Mouse (Mus musculus): Measurements from ENCODE around the gene Ctxn1.
A peak's percentile ranks its signal among the peaks of the same experiment; 100 is the strongest.
"Not testable (repeated sequence)": the region's sequence is repeated elsewhere in the genome, so short reads cannot be mapped to it uniquely, and the experiment has no call there.

The Ctxn1 gene

DNA sequence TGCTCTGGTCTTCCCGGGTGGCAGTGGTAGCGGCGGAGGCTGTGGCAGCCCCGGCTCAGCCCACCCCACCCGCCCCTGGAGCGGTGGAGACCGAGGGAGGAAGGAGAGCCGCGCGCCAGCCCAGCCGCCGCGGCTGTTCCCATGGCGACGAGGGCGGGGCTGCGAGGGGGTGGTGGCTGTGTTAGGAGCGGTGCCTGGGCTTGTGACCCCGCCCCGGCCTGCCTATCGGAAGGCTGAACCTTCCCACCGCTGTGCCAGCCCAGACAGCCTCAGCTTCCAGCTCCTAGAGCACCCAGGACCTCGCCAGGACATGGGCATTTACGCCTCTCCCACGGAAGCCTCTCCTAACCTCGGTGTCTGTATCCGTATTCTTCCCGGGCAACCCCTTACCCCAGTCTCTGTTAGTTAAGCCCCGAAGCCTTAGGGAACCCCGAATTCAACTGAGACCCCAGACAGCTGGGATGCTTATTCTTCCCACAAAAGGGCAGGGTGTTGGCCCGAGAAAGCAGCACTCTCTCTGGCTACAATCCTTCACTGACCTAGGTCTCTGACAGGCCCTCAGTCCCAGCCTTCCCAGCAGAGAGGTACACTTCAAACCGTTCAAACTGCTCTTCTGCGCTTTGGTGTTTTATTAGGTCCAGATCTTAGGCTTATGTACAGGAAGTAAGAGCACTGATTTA is at the start of gene Ctxn1:
Ctxn1 (minus strand) TSS at position 150 of the 680 bp plus-strand sequence.
- DNase-seq (ENCODE audit: low spot score in 2 of 2), result peak; percentile 90 to 91

DNA sequence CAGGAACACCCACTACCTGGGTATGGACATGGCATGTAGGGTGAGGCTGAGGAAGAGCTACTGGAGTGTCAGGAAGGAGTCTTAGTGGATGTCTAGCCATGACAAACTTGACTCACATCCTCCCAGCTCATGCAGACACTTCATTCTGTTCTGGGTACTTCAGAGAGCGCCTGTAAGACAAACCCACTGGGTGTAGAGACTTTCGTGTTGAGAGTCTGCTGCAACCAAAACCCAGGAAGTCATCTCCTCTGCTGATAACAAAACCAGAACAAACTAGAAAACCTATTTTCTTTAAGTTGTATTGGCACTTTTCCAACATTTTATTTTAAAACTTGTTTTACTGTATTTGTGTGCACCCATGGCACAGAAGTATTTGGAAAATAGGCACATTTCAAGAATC is 46.8 kb upstream of the Ctxn1 start:
- no peak for DNase-seq (ENCODE audit: low spot score in 2 of 2)

DNA sequence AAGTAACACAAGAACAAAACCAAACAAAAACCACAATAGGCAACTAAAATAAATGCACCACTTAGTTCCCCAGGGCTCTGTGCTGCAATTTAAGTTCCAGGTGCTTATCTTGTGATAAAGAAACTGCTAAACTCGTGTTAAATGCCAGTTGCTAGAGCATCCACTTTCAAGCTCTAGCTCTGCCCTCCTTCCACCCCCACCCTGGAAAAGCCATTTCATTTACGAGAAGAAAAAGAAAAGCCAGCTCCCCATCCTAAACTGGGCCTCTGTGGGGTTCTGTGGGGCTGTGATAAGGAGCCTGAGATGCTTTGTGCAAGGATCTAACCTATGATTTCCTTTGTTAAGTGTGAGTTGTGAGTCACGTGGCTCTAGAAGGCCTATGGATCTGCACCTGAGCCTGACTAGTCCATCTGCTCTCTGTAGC is 45.1 kb upstream of the Ctxn1 start:
- no peak for DNase-seq (ENCODE audit: low spot score in 2 of 2)

DNA sequence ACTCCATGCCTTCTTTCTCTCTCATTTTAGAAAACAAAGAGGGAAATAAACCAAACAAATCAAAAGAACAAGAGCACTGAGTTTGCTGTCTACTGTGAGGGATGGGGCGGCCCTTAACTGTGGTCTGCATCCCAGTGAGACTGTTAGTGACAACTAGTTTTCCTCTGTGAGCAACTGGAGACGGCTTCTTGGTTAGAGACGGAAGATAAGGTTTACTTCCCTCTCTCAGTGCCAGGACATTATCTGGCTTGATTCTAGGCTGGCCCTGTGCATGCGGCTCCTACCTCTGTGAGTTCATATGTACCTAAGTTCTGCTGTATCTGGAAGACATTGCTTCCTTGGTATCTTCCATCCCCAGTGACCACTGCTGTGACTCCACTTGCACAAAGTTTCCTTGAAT is 38.7 kb upstream of the Ctxn1 start:
- no peak for DNase-seq (ENCODE audit: low spot score in 2 of 2)

DNA sequence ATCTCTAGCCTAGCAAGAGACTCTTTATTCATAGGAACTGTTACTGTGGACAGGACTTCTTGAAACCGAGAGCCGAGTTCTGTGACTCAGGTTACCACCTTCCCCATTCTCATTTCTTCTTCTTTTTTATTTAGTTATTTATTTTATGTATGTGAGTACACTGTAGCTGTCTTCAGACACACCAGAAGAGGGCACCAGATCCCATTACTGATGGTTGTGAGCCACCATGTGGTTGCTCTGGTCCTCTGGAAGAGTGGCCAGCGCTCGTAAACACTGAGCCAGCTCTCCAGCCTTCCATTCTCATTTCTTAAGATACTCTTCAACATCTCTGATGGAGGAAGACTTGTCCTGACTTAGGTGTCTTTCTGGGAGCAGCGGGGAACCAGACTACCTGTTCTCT is 33.7 kb upstream of the Ctxn1 start:
- no peak for DNase-seq (ENCODE audit: low spot score in 2 of 2)

DNA sequence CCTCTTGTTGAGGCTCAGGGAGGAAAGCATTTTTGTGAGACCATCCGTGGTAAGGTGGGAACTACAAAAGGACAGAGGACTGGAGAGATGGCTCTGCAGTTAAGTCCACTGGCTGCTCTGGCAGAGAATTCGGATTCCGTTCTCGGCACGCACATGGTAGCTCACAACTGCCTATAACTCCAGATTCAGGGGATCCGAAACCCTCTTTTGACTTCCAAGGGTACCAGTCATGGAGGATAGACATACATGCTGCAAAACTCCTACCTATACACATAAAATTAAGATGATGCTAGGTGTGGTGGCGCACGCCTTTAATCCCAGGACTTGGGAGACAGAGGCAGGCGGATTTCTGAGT is 17.0 kb upstream of the Ctxn1 start:
- DNase-seq (ENCODE audit: low spot score in 2 of 2), result no peak

DNA sequence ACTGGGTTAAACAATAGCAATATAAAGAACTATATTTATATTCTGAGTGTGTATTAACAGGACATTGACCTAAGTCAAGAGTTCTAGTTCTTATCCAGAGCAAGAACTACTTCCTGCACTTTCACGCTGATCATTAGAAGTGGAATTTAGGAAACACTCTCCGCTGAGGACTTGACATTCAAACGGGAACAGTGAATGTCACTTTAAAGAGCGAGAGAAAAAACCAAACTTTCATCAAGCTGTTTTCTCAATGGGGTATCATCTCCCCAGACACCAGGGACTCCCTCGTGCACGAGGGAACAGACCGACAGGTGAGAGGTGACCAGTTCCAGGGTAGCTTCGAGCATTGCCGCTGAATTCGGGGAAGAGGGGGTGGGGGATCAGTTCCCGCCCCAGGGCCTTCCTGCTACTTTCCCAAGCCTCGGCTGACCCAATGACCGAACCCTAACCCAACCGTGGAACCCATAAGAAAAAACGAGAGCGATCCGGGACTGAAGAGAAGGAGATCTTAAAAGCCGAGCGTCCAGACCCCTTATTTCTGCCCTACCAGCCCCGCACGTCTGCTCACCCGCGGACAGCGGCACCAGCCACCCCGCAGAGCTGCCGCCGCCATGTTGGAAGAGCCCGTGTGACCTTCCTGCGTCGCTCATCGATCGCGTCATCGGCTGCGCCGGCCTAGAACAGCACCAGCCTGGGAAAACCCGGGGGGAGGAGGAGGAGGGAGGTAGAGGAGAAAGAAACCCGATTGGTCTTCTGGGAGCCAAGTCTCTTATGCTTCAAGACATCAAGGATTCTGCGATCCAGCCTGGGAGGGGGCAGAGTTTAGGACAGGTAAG is 16.4 kb upstream of the Ctxn1 start, which contains the start of gene Timm44:
Timm44 (minus strand) TSS at position 639 of the 836 bp plus-strand sequence.
- DNase-seq (ENCODE audit: low spot score in 2 of 2), result peak; percentile 93 to 95

DNA sequence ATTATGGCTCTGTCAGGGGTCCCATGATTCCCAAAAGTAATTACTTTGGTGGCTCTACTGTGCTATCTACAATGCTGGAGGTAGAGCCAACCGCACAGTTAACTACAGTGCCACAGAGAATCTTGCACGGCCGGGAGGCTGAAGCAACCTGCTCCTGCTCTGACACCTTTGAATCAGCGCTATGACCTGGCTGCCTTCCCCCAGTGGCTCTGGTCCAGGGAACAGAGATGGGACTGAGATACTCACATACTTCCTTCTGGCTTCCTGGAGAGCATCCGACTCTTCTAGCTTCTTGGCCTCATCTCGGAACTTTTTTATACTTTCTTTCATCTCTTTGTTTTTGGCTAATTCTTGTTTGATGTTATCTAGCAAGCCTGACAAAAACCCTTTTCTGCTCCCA is 10.5 kb upstream of the Ctxn1 start:
- no peak for DNase-seq (ENCODE audit: low spot score in 2 of 2)

DNA sequence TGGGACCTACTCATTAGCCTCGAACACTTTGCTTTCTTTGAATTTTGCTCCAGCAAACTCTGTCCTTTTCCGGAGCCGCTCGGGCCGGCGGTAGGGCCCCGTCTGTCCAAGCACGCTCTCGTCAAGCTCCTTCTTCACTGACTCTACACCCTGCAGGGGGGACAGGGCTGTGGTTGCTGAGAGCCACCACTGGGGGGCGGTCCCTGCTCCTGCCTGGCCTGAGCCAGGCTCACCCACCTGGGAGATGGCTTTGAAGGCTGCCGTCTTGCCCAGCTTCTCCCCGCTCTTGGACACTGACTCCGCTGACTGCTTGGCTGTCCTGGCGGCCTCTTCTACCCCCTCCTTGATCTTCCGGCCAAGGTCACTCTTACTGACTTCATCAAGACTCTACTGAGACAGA is 8.6 kb upstream of the Ctxn1 start:
- no peak for DNase-seq (ENCODE audit: low spot score in 2 of 2)

DNA sequence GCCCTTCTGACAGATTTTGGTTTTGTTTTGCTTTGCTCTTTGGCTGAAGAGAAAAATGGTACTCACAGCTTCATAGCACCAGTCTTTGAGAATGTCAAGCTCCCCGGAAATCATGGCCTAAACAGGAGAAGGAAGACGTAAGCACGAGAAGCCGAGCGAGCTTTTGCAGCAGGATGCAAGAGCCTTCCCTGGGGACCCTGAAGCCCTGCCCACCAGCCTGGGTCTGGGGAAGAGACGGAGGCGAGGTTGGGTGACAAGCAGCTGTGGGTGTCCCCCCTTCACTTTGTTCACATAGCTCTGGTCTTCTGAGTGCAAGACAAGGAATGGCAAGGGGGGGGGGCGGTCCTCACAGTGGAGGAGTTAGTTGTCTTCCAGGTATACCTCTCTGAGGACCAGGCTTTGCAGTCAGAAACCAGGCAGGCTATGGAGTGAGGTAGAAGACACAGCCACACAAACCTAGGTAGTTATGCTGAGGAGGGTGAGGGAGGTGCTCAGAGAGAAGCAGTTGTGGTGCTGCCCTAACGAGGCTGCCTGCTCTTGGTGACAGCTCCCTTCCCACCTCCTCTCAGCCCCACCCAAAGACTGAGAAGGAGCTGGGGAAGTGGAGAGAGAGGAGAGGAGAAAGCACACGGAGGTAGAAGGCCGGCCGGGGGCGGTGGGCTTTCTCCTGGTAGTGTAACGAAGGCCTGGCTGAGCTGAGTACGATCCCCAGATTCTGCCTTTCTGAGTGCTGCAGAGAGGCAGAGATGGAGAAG is 6.3 kb upstream of the Ctxn1 start:
- DNase-seq (ENCODE audit: low spot score in 2 of 2), result no peak

DNA sequence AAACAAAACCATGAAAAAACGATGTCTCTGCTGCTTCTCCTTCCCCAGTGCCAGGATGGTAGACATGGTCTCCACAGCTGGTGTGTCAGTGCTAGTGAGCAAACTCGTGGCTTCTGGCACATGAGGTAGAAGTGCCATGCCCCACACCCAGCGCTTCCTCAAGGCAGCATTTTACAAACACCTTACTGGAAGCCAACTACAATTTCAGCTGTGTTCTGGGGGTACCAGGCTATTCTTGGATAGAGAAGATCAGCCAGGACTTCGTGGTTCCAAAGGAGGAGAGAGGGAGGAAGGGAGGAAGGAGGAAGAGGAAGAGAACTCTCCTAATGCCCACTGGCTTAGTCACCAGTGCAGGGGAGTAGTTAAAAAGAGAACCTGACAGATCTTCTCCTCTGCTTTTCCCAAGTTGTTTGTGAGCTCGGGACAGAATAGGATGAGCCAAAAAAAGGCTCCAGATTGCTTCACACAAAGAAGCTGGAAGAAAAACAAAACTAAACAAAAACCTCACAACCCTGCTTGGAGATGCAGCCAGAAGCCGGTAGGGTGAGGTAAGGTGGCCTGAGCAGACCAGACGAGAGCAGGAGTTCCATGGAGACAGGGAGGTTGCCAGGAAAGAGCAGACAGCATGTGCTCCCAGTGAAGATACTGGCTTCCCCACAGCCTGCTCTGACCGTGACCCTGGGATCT is 4.2 kb upstream of the Ctxn1 start:
- DNase-seq (ENCODE audit: low spot score in 2 of 2), result no peak

DNA sequence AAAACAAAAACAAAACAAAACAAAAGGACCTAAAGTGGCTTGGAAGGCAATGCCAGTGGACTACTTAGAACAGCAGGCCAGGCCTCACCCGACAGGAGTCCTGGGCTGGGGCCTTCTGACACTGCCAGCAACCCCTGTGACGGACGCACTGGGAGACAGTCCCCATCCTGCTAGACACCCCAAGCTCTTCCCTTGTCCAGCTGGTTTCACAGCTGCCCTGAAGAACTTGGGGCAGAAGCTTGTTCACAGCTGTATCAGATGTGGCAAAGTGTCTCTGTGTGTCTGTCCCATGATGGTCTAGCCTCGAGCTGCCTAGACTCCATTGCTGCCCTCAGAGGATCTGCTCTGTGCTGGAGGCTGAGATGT is 714 bp upstream of the Ctxn1 start:
- no peak for DNase-seq (ENCODE audit: low spot score in 2 of 2)

DNA sequence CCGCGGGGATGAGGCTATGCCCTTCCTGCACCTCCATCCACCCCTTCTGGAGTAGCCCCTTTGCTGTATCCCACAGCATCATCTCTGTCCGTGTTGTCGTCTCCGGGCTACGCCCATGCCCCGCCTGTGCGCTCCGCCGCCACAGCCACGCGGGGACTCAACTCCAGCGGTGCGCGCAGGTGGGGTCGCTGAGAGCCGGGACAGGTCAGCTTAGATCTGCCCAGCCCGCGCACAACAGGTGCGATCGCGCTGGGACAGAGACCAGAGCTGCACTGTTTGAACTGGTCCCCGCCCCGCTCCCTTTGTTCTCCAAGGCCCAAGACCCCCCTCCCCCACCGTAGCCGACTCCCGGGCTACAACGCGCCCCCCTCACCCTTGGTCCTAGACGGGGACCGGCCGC is 396 bp downstream of the Ctxn1 start:
- DNase-seq (ENCODE audit: low spot score in 2 of 2), result peak in 1 of 2 experiments; percentile 60

DNA sequence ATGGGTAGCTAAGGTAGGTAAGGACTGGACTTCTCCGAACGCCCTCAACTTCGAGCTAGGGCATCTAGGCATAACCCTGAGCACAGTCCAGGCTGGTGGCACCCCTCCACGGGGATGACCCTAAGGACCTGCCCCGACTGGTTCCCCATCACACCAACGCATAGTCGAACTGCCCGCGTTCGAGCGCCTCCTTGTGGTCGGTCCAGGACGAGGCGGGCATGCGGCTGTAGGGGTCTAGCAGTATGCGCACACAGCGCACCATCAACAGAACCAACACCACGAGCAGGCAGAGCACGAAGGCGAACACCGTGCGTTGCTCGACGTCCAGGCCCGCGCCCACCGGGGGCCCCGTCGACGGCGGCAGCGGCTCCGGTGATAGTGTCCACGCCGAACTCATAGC is 841 bp downstream of the Ctxn1 start:
- peak in 1 of 2 experiments; percentile 84 for DNase-seq (ENCODE audit: low spot score in 2 of 2)

DNA sequence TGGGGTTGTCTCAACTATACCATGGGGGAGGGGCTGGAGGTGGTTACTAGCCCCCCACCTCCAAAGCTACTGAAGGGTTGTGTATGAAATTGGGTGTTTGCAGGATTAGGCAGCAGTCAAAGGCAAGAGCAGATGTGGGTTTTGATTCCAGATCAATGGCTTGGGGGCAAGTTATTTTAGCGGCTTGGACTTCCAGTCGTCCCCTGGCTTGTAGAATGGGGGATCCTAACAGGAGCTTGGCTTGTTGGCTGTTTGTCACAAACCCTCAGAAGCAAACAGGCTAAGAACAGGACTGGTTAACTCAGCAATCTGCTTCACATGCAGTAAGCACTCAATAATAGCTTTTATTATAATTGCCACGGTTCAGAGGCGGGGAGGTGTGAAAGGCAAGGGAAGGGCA is 1.7 kb downstream of the Ctxn1 start:
- DNase-seq (ENCODE audit: low spot score in 2 of 2), result no peak

DNA sequence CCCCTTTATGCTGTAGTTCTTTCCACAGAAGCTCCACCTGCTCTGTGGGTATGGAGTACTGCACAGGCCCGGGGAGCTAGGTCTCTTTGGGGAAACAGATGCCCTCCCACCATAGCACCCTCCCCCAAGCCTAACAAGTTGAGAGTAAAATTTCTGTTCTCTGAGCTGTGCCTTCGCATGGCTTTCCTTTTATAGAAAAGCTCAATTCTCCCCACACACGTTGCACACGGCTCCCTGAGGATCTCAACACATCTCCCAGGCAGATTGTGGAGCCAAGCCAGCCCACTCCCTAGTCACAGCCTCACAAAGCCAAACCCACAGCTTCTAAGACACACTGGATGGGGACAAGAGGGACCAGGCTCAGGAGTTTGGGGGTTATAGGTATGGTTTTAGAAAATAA is 2.2 kb downstream of the Ctxn1 start:
- peak; percentile 88 to 91 for DNase-seq (ENCODE audit: low spot score in 2 of 2)

DNA sequence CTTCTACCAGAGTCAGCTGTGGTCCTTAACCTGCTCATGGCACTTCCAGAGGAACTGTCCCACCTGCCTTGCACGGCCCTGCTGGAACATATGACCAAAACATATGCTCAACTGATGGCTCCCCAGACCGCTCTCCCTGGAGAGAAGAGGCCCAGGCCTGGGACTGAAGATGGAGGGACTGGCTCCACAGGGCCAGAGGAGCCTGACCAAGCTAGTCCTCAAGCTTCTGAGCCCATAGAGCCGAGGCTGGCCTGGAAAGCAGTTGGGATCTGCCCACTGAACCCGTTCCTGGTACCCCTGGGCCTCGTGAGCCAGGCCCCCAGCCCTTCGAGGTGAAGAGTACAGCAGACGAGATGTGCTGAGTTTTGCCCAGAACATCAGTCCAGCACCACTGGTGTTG is 3.6 kb downstream of the Ctxn1 start:
- DNase-seq (ENCODE audit: low spot score in 2 of 2), result not testable (repeated sequence)

DNA sequence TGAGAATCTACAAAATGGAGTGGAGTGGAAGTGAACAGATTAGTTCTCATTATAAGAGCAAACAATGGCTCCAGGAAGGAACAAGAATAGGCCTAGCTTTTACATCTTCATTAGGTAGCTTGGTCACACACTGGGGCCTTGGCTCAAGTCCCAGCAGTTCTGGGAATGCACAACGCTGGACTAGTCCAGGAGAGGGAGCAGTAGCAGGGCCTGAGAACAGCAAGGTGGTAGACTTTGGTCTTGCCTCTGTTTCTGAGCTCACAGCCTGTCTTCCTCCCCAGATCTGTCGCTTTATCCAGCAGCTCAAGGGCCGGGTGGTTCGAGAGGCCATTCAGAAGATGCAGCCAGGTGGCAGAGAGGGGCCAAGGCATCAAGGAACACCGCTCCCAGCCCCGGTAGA is 5.1 kb downstream of the Ctxn1 start:
- DNase-seq (ENCODE audit: low spot score in 2 of 2), result peak in 1 of 2 experiments; percentile 72

DNA sequence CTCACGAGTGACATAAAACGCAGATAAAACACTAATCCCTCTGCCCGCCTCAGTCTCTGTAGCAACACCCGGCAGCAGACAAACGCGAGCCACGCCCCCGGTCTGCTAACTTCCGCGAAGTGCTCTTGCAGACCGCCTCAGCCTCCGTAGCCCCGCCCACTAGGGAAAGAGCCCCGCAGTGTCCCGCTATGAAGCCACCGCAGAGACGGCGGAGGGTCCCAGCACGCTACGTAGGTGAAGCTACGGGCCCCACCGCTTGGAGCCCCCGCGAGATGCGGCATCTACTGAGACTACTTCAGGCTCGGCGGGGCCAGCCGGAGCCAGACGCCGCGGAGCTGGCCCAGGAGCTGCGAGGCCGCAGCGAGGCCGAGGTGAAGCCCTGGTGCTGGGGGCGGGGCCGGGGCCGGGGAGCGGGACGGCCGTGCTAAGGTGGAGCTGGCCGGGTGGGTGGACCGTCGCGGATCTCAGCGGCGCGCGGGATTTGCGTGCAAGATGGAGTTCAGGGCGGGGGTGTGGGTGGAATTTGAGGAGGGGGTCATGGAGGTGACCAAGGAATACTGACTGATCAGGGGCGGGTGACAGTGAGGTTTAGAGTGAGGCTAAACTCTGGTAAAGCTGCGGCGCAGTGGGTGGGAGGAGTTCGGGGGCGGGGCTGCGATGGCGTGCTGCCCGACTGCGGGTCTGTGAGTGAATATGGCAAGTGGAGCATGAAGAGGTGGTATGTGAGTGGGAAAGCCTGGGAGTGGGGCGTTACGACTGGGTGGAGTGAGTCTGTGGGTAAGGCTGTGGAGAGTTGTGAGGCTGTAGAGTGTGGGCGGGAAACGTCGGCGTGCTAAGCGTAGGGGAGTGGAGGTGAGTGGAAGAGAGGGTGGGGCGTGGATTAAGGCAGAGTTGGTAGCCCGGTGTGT is 5.9 kb downstream of the Ctxn1 start, which contains the start of gene Snapc2:
Snapc2 (plus strand) TSS at position 147 of the 908 bp plus-strand sequence.
- DNase-seq (ENCODE audit: low spot score in 2 of 2), result peak; percentile 85 to 94

DNA sequence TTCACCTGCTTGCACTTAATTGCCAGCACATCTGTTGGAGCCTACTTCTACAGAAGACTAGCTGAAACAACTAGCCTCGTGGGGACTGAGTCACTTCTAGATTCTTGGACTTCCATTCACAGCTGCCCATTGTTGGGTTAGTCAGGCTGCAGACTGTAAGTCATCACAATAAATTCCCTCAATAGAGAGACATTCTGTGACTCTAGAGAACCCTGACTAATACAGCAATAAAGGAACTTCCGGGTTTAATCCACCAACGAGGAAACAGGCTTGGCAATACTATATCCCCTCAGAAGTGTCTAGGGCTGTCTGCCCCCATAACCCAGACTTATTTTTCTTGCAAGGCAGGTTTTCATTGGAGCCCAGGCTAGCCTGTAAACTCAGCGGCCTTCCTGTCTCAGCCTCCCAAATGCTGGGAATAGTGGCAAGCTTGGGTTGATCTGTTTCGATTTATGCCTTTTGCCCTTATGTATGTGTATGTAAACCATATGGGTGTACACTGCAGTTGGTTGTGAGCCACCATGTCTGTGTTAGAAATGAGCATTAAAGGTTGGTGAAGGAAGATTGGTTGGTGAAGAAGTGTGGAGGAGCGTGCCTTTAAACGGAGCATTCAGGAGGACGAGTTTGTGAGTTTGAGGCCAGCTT is 6.8 kb downstream of the Ctxn1 start:
- no peak for DNase-seq (ENCODE audit: low spot score in 2 of 2)
